Mouse (Mus musculus): Measurements from ENCODE around the gene Dlg2.

DNA sequence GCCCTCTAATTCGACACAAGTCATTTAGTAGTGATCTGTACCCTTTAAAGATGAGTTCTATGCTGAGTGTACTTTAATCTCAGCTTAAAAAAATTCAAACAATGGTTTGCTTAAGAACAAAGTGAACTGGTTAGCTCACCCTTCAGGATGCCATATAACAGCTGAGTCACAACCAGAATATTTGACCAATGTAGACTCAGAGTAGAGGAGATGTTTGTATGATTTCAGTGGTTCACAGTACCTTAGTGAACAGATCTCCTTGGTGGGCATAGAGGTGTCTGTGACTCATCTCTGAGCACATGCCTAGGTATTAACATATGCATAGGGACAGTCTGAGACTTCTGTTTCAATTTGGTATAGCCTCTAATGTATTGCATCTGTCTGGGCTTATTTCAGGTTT, 2002.7 kb downstream of the Dlg2 start:
- no peak for TF ChIP-seq CTCF (conservative IDR thresholded peaks at IDR 0.05; ENCODE audit: low read length)
- no peak for TF ChIP-seq NANOG (IDR thresholded peaks at IDR 0.05; ENCODE audit: borderline replicate concordance, low read length)
- no peak for TF ChIP-seq POU5F1 (IDR thresholded peaks at IDR 0.05; ENCODE audit: borderline replicate concordance, low read length)
